Mouse (Mus musculus): ENCODE data around the gene Thop1. TPM values are rescaled to one million over a fixed set of nuclear protein-coding genes. Genes with fewer than 3 reads are reported as not detected.

Gene Thop1
- total and polyA plus RNA-seq, 3 experiments = 75.7 to 126 (median 113) TPM

- Histone ChIP-seq H3K79me2 (ENCODE audit: control insufficient read depth, insufficient read depth, low read length, poor library complexity) (peaks cover 42% of the 10 kb centered on the region), H3K4me3 (ENCODE audit: control insufficient read depth in 1 of 2, insufficient read depth in 1 of 2, low read depth in 2 of 2, low read length in 2 of 2) (peak within 1 kb of the TSS; percentile 79 to 90), H3K4me1 (ENCODE audit: control insufficient read depth in 1 of 2, insufficient read depth in 2 of 2, low read length in 2 of 2) (peaks cover 3 to 8% of the 10 kb centered on the region in 2 experiments; a peak in 2 of 4 replicates), H3K36me3 (ENCODE audit: control insufficient read depth in 1 of 2, insufficient read depth in 2 of 2, low read length in 2 of 2) (peaks cover 0 to 2% of the 10 kb centered on the region in 2 experiments; a peak in 2 of 4 replicates), H3K9me3 (replicated peaks; ENCODE audit: insufficient read depth, low read length) (no peaks in the 10 kb centered on the region), H3K9ac (ENCODE audit: control insufficient read depth, low read depth, low read length, poor library complexity, severe bottlenecking) (peak within 1 kb of the TSS; percentile 83), H3K27ac (ENCODE audit: control insufficient read depth, low read depth, low read length) (no peak within 1 kb of the TSS), H3K27me3 (ENCODE audit: control insufficient read depth in 1 of 2, insufficient read depth in 2 of 2, low read length in 2 of 2) (no peaks in the 10 kb centered on the region)
- peak; percentile 99 for DNase-seq (ENCODE audit: low read depth, low spot score)
- TF ChIP-seq USF1 (IDR thresholded peaks at IDR 0.05; ENCODE audit: low read depth, low read length) (peak; percentile 94), MYC (IDR thresholded peaks at IDR 0.05; ENCODE audit: low read depth, low read length) (peak; percentile 86), MAZ (IDR thresholded peaks at IDR 0.05; ENCODE audit: low read depth, low read length) (peak; percentile 66), POLR2AphosphoS5 (IDR thresholded peaks at IDR 0.05; ENCODE audit: borderline replicate concordance, low read depth, low read length) (no peak), ETS1 (IDR thresholded peaks at IDR 0.05; ENCODE audit: low read depth, low read length) (peak; percentile 76), USF2 (IDR thresholded peaks at IDR 0.05; ENCODE audit: borderline replicate concordance in 1 of 2, insufficient read depth in 1 of 2, low read depth in 1 of 2, low read length in 2 of 2) (peak; percentile 94 to 97), MAFK (IDR thresholded peaks at IDR 0.05; ENCODE audit: borderline replicate concordance, low read depth, low read length) (no peak), MYB (IDR thresholded peaks at IDR 0.05; ENCODE audit: low read depth, low read length) (no peak), CHD2 (IDR thresholded peaks at IDR 0.05; ENCODE audit: low read length) (no peak), TAL1 (IDR thresholded peaks at IDR 0.05; ENCODE audit: low read length) (no peak), GABPA (IDR thresholded peaks at IDR 0.05; ENCODE audit: low read depth, low read length) (no peak), MAX (IDR thresholded peaks at IDR 0.05; ENCODE audit: low read length) (peak; percentile 99), EP300 (IDR thresholded peaks at IDR 0.05; ENCODE audit: low read depth in 1 of 2, low read length in 2 of 2) (no peak; a peak in 1 of 4 replicates), JUND (IDR thresholded peaks at IDR 0.05; ENCODE audit: low read depth, low read length) (no peak), ZMIZ1 (IDR thresholded peaks at IDR 0.05; ENCODE audit: low read depth, low read length) (no peak), CHD1 (IDR thresholded peaks at IDR 0.05; ENCODE audit: low read depth, low read length) (no peak), POLR2AphosphoS2 (IDR thresholded peaks at IDR 0.05; ENCODE audit: low read length) (peak; percentile 67; the same call in 1 of the 2 replicates), NELFE (IDR thresholded peaks at IDR 0.05; ENCODE audit: low read depth, low read length) (peak; percentile 88), POLR2A (IDR thresholded peaks at IDR 0.05; ENCODE audit: control insufficient read depth in 1 of 2, insufficient read depth in 1 of 2, low read depth in 1 of 2, low read length in 2 of 2, poor library complexity in 1 of 2) (peak; percentile 40 to 95; a peak in 3 of 4 replicates), TBP (IDR thresholded peaks at IDR 0.05; ENCODE audit: low read depth, low read length) (peak; percentile 82), BHLHE40 (IDR thresholded peaks at IDR 0.05; ENCODE audit: borderline replicate concordance, low read depth, low read length) (peak; percentile 85; the same call in 1 of the 2 replicates), ELF1 (IDR thresholded peaks at IDR 0.05; ENCODE audit: low read depth, low read length) (peak; percentile 92), MEF2A (IDR thresholded peaks at IDR 0.05; ENCODE audit: extremely low read depth, insufficient replicate concordance, low read depth, low read length, poor library complexity, severe bottlenecking) (no peak), ZC3H11A (IDR thresholded peaks at IDR 0.05; ENCODE audit: low read depth, low read length) (no peak), SMC3 (IDR thresholded peaks at IDR 0.05; ENCODE audit: low read depth, low read length) (no peak), KAT2A (conservative IDR thresholded peaks at IDR 0.05; ENCODE audit: low read depth, low read length) (no peak; the same call in 1 of the 2 replicates), CTCF (IDR thresholded peaks at IDR 0.05 in 2 of 3, conservative IDR thresholded peaks at IDR 0.05 in 1 of 3; ENCODE audit: control insufficient read depth in 1 of 3, insufficient read depth in 1 of 3, low read depth in 2 of 3, low read length in 3 of 3, poor library complexity in 1 of 3, severe bottlenecking in 1 of 3) (no peak), GATA1 (IDR thresholded peaks at IDR 0.05; ENCODE audit: low read depth, low read length) (no peak), ZNF384 (IDR thresholded peaks at IDR 0.05; ENCODE audit: low read depth, low read length) (peak; percentile 86), TCF12 (IDR thresholded peaks at IDR 0.05; ENCODE audit: low read depth, low read length) (0 out of 2 replicates have a peak, but pooled peaks have one; percentile 1), MXI1 (IDR thresholded peaks at IDR 0.05; ENCODE audit: low read depth, low read length) (peak; percentile 97), RAD21 (IDR thresholded peaks at IDR 0.05; ENCODE audit: low read depth, low read length) (no peak), UBTF (IDR thresholded peaks at IDR 0.05; ENCODE audit: borderline replicate concordance, insufficient read depth, low read depth, low read length) (no peak), NRF1 (IDR thresholded peaks at IDR 0.05; ENCODE audit: insufficient read depth, low read depth, low read length, poor library complexity, severe bottlenecking) (peak; percentile 99), RCOR1 (IDR thresholded peaks at IDR 0.05; ENCODE audit: low read depth, low read length) (peak; percentile 91)
Observed at GRCm38 (mm10) chr10:81059603-81060543, 10.0 kb upstream of the Thop1 start, which contains the start of gene Sgta. Gene Sgta, minus strand, starts transcription at chr10:81060181.
